ENCODE assay signal across 8 mouse cellular contexts in genomic region chr17:3557331-3558311, GRCm38 (mm10). TPM values are rescaled to one million over a fixed set of nuclear protein-coding genes. Genes with fewer than 3 reads are reported as not detected.
DNase-seq lines count a peak whose midpoint lies in the region; ATAC-seq lines count a peak whose summit lies in the region.

Gene Tfb1m (minus strand): TSS chr17:3557781.

- ATAC-seq in erythroblast, adult 5-6 weeks (replicated peaks; ENCODE audit: low FRiP score, poor library complexity, severe bottlenecking): peak; percentile 97
- peak; percentile 100 for ATAC-seq in kidney, embryonic 15.5 days (replicated peaks; ENCODE audit: low FRiP score)
- ATAC-seq in monocyte, adult 5-6 weeks (replicated peaks; ENCODE audit: insufficient number of reproducible peaks, low FRiP score, low TSS enrichment, poor library complexity, severe bottlenecking): peak; percentile 99

- whole genome bisulfite sequencing in heart, embryonic 10.5 days: 1% methylated on average over 60 of the region's 60 CpGs
- under 1% methylated on average over 60 of the region's 60 CpGs for WGBS in kidney, embryonic 15.5 days

- peak; percentile 96 for DNase-seq in B cell, adult 2 months
- peak; percentile 100 for DNase-seq in brain, adult 2 months (ENCODE audit: low read depth, low spot score)
- peak; percentile 100 for DNase-seq in heart, embryonic 10.5 days (ENCODE audit: low spot score)
- peak; percentile 97 for DNase-seq in liver
- DNase-seq in spleen, postnatal 4 days (ENCODE audit: low spot score in 2 of 2): peak; percentile 96

- no peaks in the 10 kb centered on the region for H3K36me3 ChIP-seq in heart, embryonic 10.5 days
- H3K36me3 ChIP-seq in kidney, embryonic 15.5 days: no peaks in the 10 kb centered on the region

- H3K9ac ChIP-seq in kidney, embryonic 15.5 days: peak within 1 kb of the TSS; percentile 63

- H3K4me2 ChIP-seq in kidney, embryonic 15.5 days: peak within 1 kb of the TSS; percentile 62

- H3K4me1 ChIP-seq in heart, embryonic 10.5 days: peaks cover 8% of the 10 kb centered on the region; the same call in 1 of the 2 replicates
- H3K4me1 ChIP-seq in kidney, embryonic 15.5 days: peaks cover 15% of the 10 kb centered on the region; the same call in 1 of the 2 replicates

- H3K4me3 ChIP-seq in heart, embryonic 10.5 days: peak within 1 kb of the TSS; percentile 65
- H3K4me3 ChIP-seq in kidney, embryonic 15.5 days (replicated peaks): peak within 1 kb of the TSS; percentile 60

- no peaks in the 10 kb centered on the region for H3K27me3 ChIP-seq in heart, embryonic 10.5 days (ENCODE audit: insufficient read depth, poor library complexity, severe bottlenecking)
- H3K27me3 ChIP-seq in kidney, embryonic 15.5 days: no peaks in the 10 kb centered on the region

- no peaks in the 10 kb centered on the region for H3K9me3 ChIP-seq in heart, embryonic 10.5 days
- H3K9me3 ChIP-seq in kidney, embryonic 15.5 days (replicated peaks): no peaks in the 10 kb centered on the region

- peak within 1 kb of the TSS; percentile 88 for H3K27ac ChIP-seq in heart, embryonic 10.5 days
- peak within 1 kb of the TSS; percentile 94 for H3K27ac ChIP-seq in kidney, embryonic 15.5 days

RNA-seq across cellular contexts. Expression of gene Tfb1m, which starts in this region (rescaled TPM):
- total RNA-seq in erythroblast, adult 5-6 weeks (2015; ENCODE audit: low replicate concordance): 9.0 and 10.4 TPM in 2 replicates
- 2.1 and 8.5 TPM in 2 replicates for total RNA-seq in erythroblast, adult 5-6 weeks (2017; ENCODE audit: low replicate concordance)
- 17.0 and 17.9 TPM in 2 replicates for polyA plus RNA-seq in heart, embryonic 10.5 days (2016; fragmentation: Nextera tagmentation; extraction: Ambion mirVana)
- 16.8 and 17.3 TPM in 2 replicates for polyA plus RNA-seq in kidney, embryonic 15.5 days (2015; fragmentation: Nextera tagmentation; extraction: Ambion mirVana)
- 3.5 to 5.2 TPM (median 4.9 TPM) in 3 replicates for total RNA-seq in monocyte, adult 5-6 weeks (2017)

Comparison
In these comparisons a context has a peak if more than half of its experiments do, and no peak if none do; other contexts are left out.
1. Peak in every context shown above with its lines: DNase-seq, ATAC-seq, H3K4me3 ChIP-seq and H3K27ac ChIP-seq.